Mouse (Mus musculus): Measurements from ENCODE around the gene Rpusd1. TPM values are rescaled to one million over a fixed set of nuclear protein-coding genes. Genes with fewer than 3 reads are reported as not detected.

Gene Rpusd1
- total and polyA plus RNA-seq, 3 experiments, result 8.2 to 23.9 TPM; not detected in 1

- no peak for TF ChIP-seq USF1 (IDR thresholded peaks at IDR 0.05; ENCODE audit: low read depth, low read length)
- TF ChIP-seq MAZ (IDR thresholded peaks at IDR 0.05; ENCODE audit: low read depth, low read length), result no peak
- TF ChIP-seq SIN3A (IDR thresholded peaks at IDR 0.05; ENCODE audit: low read length), result no peak
- no peak for TF ChIP-seq USF2 (IDR thresholded peaks at IDR 0.05; ENCODE audit: borderline replicate concordance in 1 of 2, insufficient read depth in 1 of 2, low read depth in 1 of 2, low read length in 2 of 2)
- no peak for TF ChIP-seq NELFE (IDR thresholded peaks at IDR 0.05; ENCODE audit: low read depth, low read length)
- no peak for TF ChIP-seq ZC3H11A (IDR thresholded peaks at IDR 0.05; ENCODE audit: low read depth, low read length)
- H3K4me1 ChIP-seq (ENCODE audit: control insufficient read depth in 1 of 2, insufficient read depth in 2 of 2, low read length in 2 of 2), result peaks cover 0 to 6% of the 10 kb centered on the region in 2 experiments; a peak in 2 of 4 replicates
- no peak overlapping the region for H3K27ac ChIP-seq (ENCODE audit: control insufficient read depth, low read depth, low read length)
- H3K27me3 ChIP-seq (ENCODE audit: control insufficient read depth in 1 of 2, insufficient read depth in 2 of 2, low read length in 2 of 2), result no peaks in the 10 kb centered on the region
- no peaks in the 10 kb centered on the region for H3K9me3 ChIP-seq (replicated peaks; ENCODE audit: insufficient read depth, low read length)
- DNase-seq (ENCODE audit: low read depth, low spot score), result no peak
- no peaks in the 10 kb centered on the region for H3K36me3 ChIP-seq (ENCODE audit: control insufficient read depth in 1 of 2, insufficient read depth in 2 of 2, low read length in 2 of 2)
- no peak overlapping the region for H3K9ac ChIP-seq (ENCODE audit: control insufficient read depth, low read depth, low read length, poor library complexity, severe bottlenecking)
- H3K79me2 ChIP-seq (ENCODE audit: control insufficient read depth, insufficient read depth, low read length, poor library complexity), result peaks cover under 1% of the 10 kb centered on the region
- no peak overlapping the region for H3K4me3 ChIP-seq (ENCODE audit: control insufficient read depth in 1 of 2, insufficient read depth in 1 of 2, low read depth in 2 of 2, low read length in 2 of 2)
Observed at GRCm38 (mm10) chr17:25721476-25721875, 6.0 kb upstream of the Rpusd1 start.

DNA sequence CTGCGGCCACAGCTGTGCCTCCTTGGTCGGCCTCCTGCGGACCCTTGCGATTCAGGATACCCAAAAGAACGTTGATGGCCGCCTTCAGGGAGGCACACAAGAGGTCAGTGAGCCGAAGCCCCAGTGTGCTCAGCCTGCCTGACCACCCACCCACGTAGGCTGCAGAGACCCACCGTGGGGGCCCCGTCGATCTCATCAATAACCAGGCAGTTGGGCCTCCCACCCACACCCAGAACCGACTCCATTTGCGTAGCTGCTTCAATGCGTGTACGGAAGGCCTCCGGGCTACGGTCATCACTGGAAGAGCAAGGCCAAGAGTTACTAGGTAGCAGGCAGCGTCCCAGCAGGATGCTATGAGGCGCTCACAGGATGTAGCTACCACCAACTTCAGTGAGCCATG, 4.0 kb upstream of the Rpusd1 start:
- Histone ChIP-seq H3K27ac (ENCODE audit: control insufficient read depth, low read depth, low read length) (no peak overlapping the region), H3K9me3 (replicated peaks; ENCODE audit: insufficient read depth, low read length) (no peaks in the 10 kb centered on the region), H3K27me3 (ENCODE audit: control insufficient read depth in 1 of 2, insufficient read depth in 2 of 2, low read length in 2 of 2) (no peaks in the 10 kb centered on the region), H3K9ac (ENCODE audit: control insufficient read depth, low read depth, low read length, poor library complexity, severe bottlenecking) (no peak overlapping the region), H3K4me1 (ENCODE audit: control insufficient read depth in 1 of 2, insufficient read depth in 2 of 2, low read length in 2 of 2) (peaks cover 0 to 14% of the 10 kb centered on the region in 2 experiments; a peak in 2 of 4 replicates), H3K36me3 (ENCODE audit: control insufficient read depth in 1 of 2, insufficient read depth in 2 of 2, low read length in 2 of 2) (no peaks in the 10 kb centered on the region), H3K79me2 (ENCODE audit: control insufficient read depth, insufficient read depth, low read length, poor library complexity) (peaks cover 8% of the 10 kb centered on the region), H3K4me3 (ENCODE audit: control insufficient read depth in 1 of 2, insufficient read depth in 1 of 2, low read depth in 2 of 2, low read length in 2 of 2) (no peak overlapping the region)
- DNase-seq (ENCODE audit: low read depth, low spot score), result no peak
- TF ChIP-seq ZKSCAN1 (IDR thresholded peaks at IDR 0.05; ENCODE audit: low read depth, low read length) (no peak), TAL1 (IDR thresholded peaks at IDR 0.05; ENCODE audit: low read length) (no peak), HCFC1 (IDR thresholded peaks at IDR 0.05; ENCODE audit: low read depth, low read length) (no peak), BHLHE40 (IDR thresholded peaks at IDR 0.05; ENCODE audit: borderline replicate concordance, low read depth, low read length) (no peak), UBTF (IDR thresholded peaks at IDR 0.05; ENCODE audit: borderline replicate concordance, insufficient read depth, low read depth, low read length) (no peak), NELFE (IDR thresholded peaks at IDR 0.05; ENCODE audit: low read depth, low read length) (no peak), TCF12 (IDR thresholded peaks at IDR 0.05; ENCODE audit: low read depth, low read length) (no peak)

DNA sequence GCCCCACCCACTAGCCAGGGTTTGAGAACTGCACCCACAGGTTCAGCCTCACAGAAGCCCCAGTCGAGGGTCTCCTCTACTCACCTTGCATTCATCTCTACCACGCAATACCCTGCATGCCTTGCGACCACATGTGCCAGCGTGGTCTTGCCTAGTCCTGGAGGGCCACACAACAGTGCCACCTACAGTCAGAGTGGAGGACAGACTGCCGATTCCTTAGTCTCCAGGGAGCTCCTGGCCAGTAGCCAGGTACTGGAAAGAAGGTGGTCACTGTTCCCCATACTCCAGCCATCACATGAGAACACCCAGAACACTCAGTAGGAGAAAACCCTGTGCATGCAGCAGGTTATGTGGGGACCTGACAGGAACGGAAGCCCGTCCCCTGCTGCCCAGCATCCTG, 3.6 kb upstream of the Rpusd1 start:
- Histone ChIP-seq H3K9ac (ENCODE audit: control insufficient read depth, low read depth, low read length, poor library complexity, severe bottlenecking) (no peak overlapping the region), H3K4me1 (ENCODE audit: control insufficient read depth in 1 of 2, insufficient read depth in 2 of 2, low read length in 2 of 2) (peaks cover 0 to 16% of the 10 kb centered on the region in 2 experiments; a peak in 2 of 4 replicates)

More for the DNA sequence above, 3.6 kb upstream of the Rpusd1 start:
- DNase-seq (ENCODE audit: low read depth, low spot score), result peak; percentile 54
- no peaks in the 10 kb centered on the region for H3K36me3 ChIP-seq (ENCODE audit: control insufficient read depth in 1 of 2, insufficient read depth in 2 of 2, low read length in 2 of 2)
- H3K79me2 ChIP-seq (ENCODE audit: control insufficient read depth, insufficient read depth, low read length, poor library complexity), result peaks cover 8% of the 10 kb centered on the region
- no peak for TF ChIP-seq TCF12 (IDR thresholded peaks at IDR 0.05; ENCODE audit: low read depth, low read length)
- TF ChIP-seq CHD1 (IDR thresholded peaks at IDR 0.05; ENCODE audit: low read depth, low read length), result no peak
- peak; percentile 45 to 60 (median 55) for TF ChIP-seq CTCF (IDR thresholded peaks at IDR 0.05 in 2 of 3, conservative IDR thresholded peaks at IDR 0.05 in 1 of 3; ENCODE audit: control insufficient read depth in 1 of 3, insufficient read depth in 1 of 3, low read depth in 2 of 3, low read length in 3 of 3, poor library complexity in 1 of 3, severe bottlenecking in 1 of 3)
- no peaks in the 10 kb centered on the region for H3K9me3 ChIP-seq (replicated peaks; ENCODE audit: insufficient read depth, low read length)
- H3K4me3 ChIP-seq (ENCODE audit: control insufficient read depth in 1 of 2, insufficient read depth in 1 of 2, low read depth in 2 of 2, low read length in 2 of 2), result no peak overlapping the region
- H3K27ac ChIP-seq (ENCODE audit: control insufficient read depth, low read depth, low read length), result no peak overlapping the region
- H3K27me3 ChIP-seq (ENCODE audit: control insufficient read depth in 1 of 2, insufficient read depth in 2 of 2, low read length in 2 of 2), result no peaks in the 10 kb centered on the region

Measured in MEL (cell line).